Comparison of ENCODE assay signal across 10 mouse cellular contexts in genomic region chr9:43545081-43545565, GRCm38 (mm10).
A peak's percentile ranks its signal among the peaks of the same experiment; 100 is the strongest.
DNase-seq lines count a peak whose midpoint lies in the region; ATAC-seq lines count a peak whose summit lies in the region.
"Had no signal": no experiment of that assay in that cellular context is flagged by ENCODE, and none has a peak within 500 bp of the region (broad histone marks: within the 10 kb centered on the region; RNA-seq: fewer than 3 reads in every experiment).

No protein-coding gene starts in this region.

- no peak overlapping the region for H3K4me3 ChIP-seq in neural tube, embryonic 12.5 days
- H3K4me3 ChIP-seq: limb, embryonic 15.5 days; stomach, embryonic 15.5 days had no signal

- H3K27ac ChIP-seq in neural tube, embryonic 12.5 days: no peak overlapping the region
- H3K27ac ChIP-seq: limb, embryonic 15.5 days; stomach, embryonic 15.5 days had no signal

- peak overlapping the region; percentile 27 for H3K4me2 ChIP-seq in neural tube, embryonic 12.5 days (replicated peaks)
- H3K4me2 ChIP-seq: limb, embryonic 15.5 days; stomach, embryonic 15.5 days had no signal

- H3K9me3 ChIP-seq in neural tube, embryonic 12.5 days: no peaks in the 10 kb centered on the region
- H3K9me3 ChIP-seq: limb, embryonic 15.5 days; stomach, embryonic 15.5 days had no signal

- H3K9ac ChIP-seq in neural tube, embryonic 12.5 days: no peak overlapping the region
- H3K9ac ChIP-seq: limb, embryonic 15.5 days; stomach, embryonic 15.5 days had no signal

- H3K36me3 ChIP-seq in neural tube, embryonic 12.5 days: no peaks in the 10 kb centered on the region
- H3K36me3 ChIP-seq: limb, embryonic 15.5 days; stomach, embryonic 15.5 days had no signal

- no peak for ATAC-seq in neural tube, embryonic 12.5 days (ENCODE audit: low FRiP score, low read depth)
- peak; percentile 50 for ATAC-seq in inflammation-experienced regulatory T-cells, adult 6 months
- ATAC-seq in megakaryocyte, adult 5-6 weeks (ENCODE audit: poor library complexity, severe bottlenecking): no peak

- 45% methylated on average over 15 of the region's 15 CpGs for WGBS in neural tube, embryonic 12.5 days

- DNase-seq in neural tube, embryonic 10.5 days (ENCODE audit: extremely low spot score, low spot score): no peak
- peak; percentile 47 to 53 for DNase-seq in cerebellum, adult 18-20 months
- peak; percentile 55 to 85 for DNase-seq in frontal cortex, adult 2 months (ENCODE audit: extremely low spot score in 1 of 2, low spot score in 1 of 2)
- DNase-seq in lung, postnatal 36 days: peak; percentile 8
- DNase-seq in testis, postnatal 10 days (ENCODE audit: low spot score): peak; percentile 69

- no peaks in the 10 kb centered on the region for H3K27me3 ChIP-seq in neural tube, embryonic 12.5 days (replicated peaks)
- H3K27me3 ChIP-seq: limb, embryonic 15.5 days; stomach, embryonic 15.5 days had no signal

- no peaks in the 10 kb centered on the region; the same call in 1 of the 2 replicates for H3K4me1 ChIP-seq in neural tube, embryonic 12.5 days
- H3K4me1 ChIP-seq: stomach, embryonic 15.5 days had no signal
